Mouse (Mus musculus): ENCODE measurements around the gene Slc13a2.

DNA sequence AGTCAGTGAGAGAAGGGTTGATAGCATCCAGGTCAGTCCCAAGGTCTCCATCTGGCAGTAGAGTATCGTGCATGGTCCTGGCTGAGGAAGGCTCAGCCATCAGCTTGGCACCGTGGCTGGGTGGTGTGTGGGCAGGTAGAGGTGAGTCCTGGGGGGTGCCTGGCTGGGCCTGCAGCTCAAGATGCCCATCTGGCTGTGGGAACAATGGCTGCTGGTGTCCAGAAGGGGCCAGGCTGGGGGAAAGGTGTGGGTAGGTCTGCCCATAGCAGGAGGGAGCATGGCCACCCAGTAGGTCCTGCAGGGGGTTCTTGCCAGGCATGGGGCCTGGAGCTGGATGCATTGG lies 61.3 kb downstream of the Slc13a2 start:
- no peak for TF ChIP-seq CTCF (IDR thresholded peaks at IDR 0.05; ENCODE audit: borderline replicate concordance, insufficient read depth, low read length)
- no peak for TF ChIP-seq POLR2A (IDR thresholded peaks at IDR 0.05; ENCODE audit: low read depth, low read length)

All from embryonic fibroblast, embryonic 13.5 days (primary cell).